Mouse (Mus musculus) erythroid progenitor cell, adult 5-6 weeks (primary cell): ENCODE measurements around the gene Man1a. TPM values are rescaled to one million over a fixed set of nuclear protein-coding genes. Genes with fewer than 3 reads are reported as not detected.
A peak's percentile ranks its signal among the peaks of the same experiment; 100 is the strongest.

Experiments used
- ATAC-seq: replicated peaks from 2 replicates; pipeline ENCODE4 v1.8.0; 2016; ENCODE audit warnings: moderate number of reproducible peaks, mild to moderate bottlenecking, moderate TSS enrichment, inconsistent platforms; ENCODE audit not compliant: poor library complexity, low FRiP score, severe bottlenecking
- total RNA-seq, 2 experiments: library from RNA; stranded (forward) in 1 of 2; stranded (reverse) in 1 of 2; fragments of 150-400 nt in 1 of 2; fragments of 186-747, 209-891 nt in 1 of 2; gene quantifications; 2 replicates each; pipeline versions ENCODE4 v1.2.3 to v1.2.4; 2015 to 2017; ENCODE audit warnings: low replicate concordance in 2 of 2

Man1a gene
- total RNA-seq (2015; ENCODE audit: low replicate concordance): 86.9 and 121 TPM in 2 replicates
- 92.8 and 112 TPM in 2 replicates for total RNA-seq (2017; ENCODE audit: low replicate concordance)

DNA sequence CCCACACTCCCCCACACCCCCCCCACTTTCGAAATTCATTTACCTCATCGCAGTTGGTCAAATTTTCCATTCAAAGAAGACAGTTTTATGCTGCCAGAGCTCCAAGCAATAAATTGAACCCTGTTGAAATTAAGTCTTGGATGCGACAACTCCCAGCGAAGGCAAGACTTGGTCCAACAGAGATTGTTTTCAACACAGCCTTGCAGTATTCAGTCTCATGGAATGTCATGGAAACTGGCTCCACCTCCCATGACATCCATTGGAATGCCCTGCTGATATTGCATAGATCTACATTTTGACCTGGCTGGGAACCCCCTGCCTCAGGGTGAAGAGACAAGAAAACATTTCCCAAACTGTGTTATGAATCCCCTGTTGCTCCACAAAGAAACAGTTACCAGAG, at the start of gene Man1a:
Gene Man1a (minus strand): TSS at position 190 of the 400 bp plus-strand sequence.
- no peak for ATAC-seq

- no peak for ATAC-seq
These were observed 45.4 kb upstream of the Man1a start for GRCm38 (mm10) chr10:54121816-54122215.

DNA sequence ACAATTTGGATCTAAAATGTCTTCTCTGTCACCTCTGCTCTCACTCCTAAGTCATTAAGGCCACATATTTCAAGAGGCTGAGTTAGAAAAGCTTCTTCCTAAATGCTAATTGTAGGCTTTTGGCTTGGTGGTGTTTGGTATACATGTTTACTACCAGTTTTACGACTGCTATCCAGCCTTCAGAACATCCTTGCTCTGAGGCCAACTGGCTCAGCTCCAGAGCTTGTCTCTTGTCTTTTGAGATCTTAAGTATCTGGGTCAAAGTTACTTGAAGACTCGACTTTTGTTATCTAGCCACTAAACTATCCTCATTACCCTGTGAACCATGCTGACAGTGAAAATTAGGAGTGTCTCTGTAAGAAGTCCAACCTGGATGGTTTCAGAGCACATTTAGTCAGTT, 44.0 kb upstream of the Man1a start:
- no peak for ATAC-seq

DNA sequence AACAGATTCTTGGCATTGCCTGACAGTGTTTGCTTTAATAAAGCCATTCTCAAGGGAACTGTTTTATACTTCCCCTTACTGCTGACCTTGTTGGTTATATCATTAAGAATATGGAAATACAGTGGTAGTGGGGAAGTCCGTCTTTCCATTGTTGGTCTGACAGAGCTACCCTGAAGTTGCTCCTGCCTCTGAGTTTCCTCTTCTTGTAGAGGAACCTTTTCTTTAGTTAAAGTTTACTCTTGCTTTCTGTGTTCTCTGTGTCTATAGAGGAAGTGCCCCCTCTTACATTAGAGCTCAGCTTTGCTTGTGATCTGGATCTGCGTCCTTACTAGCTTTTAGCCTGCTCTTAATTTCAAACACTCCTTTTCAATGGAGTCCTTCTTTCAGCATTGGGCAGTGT, 42.9 kb upstream of the Man1a start:
- ATAC-seq: no peak

- no peak for ATAC-seq
These were observed 42.0 kb upstream of the Man1a start for GRCm38 (mm10) chr10:54118223-54118912.

DNA sequence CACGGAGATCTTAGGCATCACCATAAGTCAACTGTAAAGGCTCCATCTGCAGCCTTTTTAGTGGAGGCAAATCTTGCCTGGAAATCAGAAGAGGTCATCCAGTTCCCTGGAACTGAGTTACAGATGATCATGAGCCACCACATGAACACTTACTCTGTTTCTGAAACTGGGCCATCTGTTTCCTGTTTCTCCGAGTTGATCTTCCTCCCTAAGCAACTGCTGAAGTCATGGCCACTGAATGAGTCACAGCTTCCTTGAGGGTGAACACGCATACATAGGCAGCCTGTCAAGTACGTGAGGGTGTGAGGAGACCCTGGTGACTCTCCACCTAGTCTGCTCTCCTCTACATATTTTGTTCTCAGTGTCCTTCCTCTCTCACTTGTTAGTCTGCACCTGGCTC, 41.4 kb upstream of the Man1a start:
- ATAC-seq: no peak

DNA sequence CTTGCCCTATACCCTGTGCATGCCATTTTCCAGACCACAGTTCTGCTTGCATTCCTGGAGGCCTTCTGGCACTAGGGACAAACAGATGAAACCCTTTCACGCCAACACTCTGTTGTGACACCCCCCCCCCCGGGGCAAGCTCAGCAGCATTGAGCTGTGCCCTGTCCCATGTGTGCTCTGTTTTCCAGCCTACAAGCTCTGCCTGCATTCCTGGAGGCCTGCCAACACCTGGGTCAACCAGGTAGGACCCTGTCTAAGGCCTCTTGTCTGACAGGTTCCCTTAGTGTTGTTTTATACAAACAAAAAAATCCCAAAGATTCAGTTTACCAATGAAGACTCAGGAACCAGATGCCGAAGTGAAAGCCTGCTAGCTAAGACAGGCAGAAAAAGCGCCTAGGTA, 27.3 kb upstream of the Man1a start:
- ATAC-seq: no peak

GRCm38 (mm10) chr10:54092081-54092480, 15.7 kb upstream of the Man1a start:
- no peak for ATAC-seq

DNA sequence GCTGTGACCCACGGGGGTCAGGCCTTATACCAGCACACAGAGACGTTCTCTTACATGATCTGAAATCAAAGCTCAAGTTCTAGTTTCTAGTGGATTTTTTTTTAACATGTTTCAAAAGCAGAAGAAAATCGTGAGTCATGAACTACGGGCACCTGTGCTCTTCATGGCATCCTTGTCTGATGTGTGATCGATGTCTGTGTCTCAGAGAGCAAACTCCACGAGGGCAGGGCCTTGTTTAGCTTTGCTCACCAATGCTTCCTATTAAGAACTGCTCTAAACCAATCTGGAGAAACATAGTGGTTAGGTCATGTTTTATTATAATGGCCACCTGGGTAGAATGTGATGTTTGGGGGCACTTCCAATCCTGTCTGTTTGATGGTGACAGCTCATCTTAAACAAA, 13.5 kb upstream of the Man1a start:
- ATAC-seq: no peak

DNA sequence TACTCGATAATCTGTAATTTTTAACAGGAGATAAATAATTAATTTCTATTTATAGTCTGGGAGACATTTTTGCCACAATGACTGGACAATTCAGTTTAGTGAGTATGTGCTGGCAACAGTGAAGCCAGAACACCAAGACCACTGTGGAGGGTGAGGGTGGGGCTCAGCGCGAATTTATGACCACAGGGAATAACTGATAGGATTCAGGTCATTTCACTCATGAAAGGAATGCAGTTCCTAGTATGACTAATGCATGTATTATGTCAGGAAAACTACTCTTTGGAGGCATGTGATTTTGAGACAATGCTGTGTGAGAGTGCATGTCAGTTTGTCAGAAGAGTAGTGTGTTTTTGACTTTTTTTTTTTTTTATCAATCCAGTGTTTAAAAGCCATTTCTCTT, 10.9 kb upstream of the Man1a start:
- ATAC-seq: no peak

DNA sequence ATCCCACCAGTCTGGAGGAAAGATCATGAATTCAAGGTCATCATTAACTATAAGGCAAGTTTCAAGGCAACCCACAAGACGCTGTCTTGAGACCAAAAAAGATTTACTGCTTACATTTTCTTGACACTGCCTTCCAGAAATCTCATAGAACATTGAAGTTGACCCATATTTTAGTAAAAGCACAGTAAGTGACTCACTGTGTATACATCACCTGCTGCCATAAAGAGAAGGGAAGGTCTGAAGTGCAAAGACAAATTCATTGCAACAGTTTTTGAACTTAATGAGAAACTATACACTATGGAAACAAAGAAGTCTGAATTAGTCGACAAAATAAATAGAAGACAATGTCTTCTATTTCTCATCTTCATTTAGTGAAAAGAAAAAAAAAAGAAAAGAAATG, 8.7 kb upstream of the Man1a start:
- ATAC-seq: no peak

DNA sequence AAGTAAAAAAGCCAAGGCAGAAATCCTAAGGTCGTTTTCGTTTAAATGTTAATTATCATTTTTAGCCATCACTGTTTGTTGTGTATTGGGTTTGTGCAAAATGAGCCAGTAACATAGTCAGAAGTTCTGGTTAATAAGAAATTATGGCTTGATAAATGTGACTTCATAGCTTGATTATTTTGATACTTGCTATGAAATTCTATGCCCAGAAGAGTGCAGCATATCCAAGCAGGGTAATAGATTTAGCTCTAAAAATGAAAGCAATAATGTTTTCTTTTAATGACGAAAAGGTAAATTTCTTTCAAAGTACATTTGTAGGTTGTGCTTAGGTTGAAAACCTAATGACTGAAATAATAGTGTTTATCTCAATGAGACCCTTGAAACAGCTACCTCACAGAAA, 596 bp upstream of the Man1a start:
- no peak for ATAC-seq

GRCm38 (mm10) chr10:54075441-54076010, 883 bp downstream of the Man1a start:
- ATAC-seq: peak; percentile 92

- no peak for ATAC-seq
These were observed 1.6 kb downstream of the Man1a start for GRCm38 (mm10) chr10:54074609-54075421.

GRCm38 (mm10) chr10:54074247-54074608, 2.2 kb downstream of the Man1a start:
- peak; percentile 22 for ATAC-seq

DNA sequence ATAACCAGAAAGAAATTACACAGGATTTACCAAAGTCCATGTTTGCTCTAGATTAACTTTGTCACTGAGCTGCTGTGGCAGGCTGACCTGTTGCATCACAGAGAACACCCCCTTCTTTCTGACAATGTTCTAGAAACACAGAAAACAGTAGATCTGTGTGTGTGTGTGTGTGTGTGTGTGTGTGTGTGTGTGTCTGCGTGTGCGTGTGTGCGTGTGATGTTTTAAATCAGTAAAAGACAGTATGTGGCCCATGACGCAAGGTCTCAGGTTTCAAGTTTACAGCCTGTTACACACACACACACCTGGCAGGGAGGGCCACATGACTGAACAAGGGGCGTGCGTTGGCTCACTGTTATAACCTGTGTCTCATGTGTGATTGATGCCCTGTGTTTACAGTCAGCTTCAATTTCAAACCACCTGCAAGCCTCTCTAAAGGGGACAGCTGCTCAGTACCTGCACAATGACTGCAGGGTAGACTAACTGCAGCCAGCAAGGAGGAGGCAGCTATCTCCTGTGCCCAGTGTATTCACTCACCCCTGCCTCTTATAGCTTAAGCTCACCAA, 2.7 kb downstream of the Man1a start:
- ATAC-seq: peak; percentile 25

GRCm38 (mm10) chr10:54072336-54072735, 4.1 kb downstream of the Man1a start:
- ATAC-seq: no peak

GRCm38 (mm10) chr10:54070496-54070895, 5.9 kb downstream of the Man1a start:
- ATAC-seq: no peak

- no peak for ATAC-seq
These were observed 7.0 kb downstream of the Man1a start for GRCm38 (mm10) chr10:54069412-54069811.

DNA sequence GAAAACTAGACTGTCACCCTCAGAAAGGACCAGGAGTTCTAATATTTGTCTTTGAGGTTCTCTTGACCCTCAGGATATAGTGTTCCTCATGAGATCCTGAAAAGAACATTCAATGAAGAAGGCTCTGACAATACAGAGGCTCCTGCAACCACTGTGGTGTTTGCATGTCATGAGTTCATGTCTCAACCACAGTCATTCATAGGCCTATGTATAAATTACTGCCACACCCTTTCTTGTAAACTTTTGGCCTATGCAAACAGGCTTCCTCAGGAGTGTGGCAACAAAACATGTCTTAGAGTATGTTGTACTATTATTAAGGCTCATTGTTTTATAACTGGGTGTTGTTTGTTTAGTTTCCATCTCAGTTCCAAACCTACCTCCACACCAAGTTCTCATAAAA, 9.7 kb downstream of the Man1a start:
- no peak for ATAC-seq
